Mouse (Mus musculus) MEL (cell line): ENCODE measurements at regions not wholly inside any gene's neighbourhood (a gene's known extent, or its start where the extent isn't known, plus 50 kb on each side); places are given as distances from the start of the nearest gene placed in this dataset.

Experiments
- DNase-seq: peaks from one replicate; pipeline ENCODE4 v3.0.0; 2011; ENCODE audit warnings: low read depth, low spot score
- H3K27ac ChIP-seq: 2 replicates; pipeline ENCODE4 v1.5.1; 2012; ENCODE audit warnings: low read depth, mild to moderate bottlenecking, control low read depth, low read length, moderate library complexity; ENCODE audit not compliant: control insufficient read depth
- H3K27me3 ChIP-seq, 2 experiments: fragments of 150-350 bp in 1 of 2; sonication (generic) in 1 of 2; 2 replicates each; pipeline ENCODE4 v1.6.1; 2012; ENCODE audit warnings: low read length in 2 of 2, mild to moderate bottlenecking in 2 of 2, improper control_type of control experiment in 1 of 2, moderate library complexity in 1 of 2; ENCODE audit not compliant: insufficient read depth in 2 of 2, control insufficient read depth in 1 of 2
- H3K36me3 ChIP-seq, 2 experiments: 2 replicates each; pipeline ENCODE4 v1.6.1; 2012 to 2014; ENCODE audit warnings: low read length in 2 of 2, improper control_type of control experiment in 1 of 2, inconsistent platforms in 1 of 2, mild to moderate bottlenecking in 1 of 2; ENCODE audit not compliant: insufficient read depth in 2 of 2, control insufficient read depth in 1 of 2
- H3K4me1 ChIP-seq, 2 experiments: fragments of 150-350 bp in 1 of 2; sonication (generic) in 1 of 2; 2 replicates each; pipeline ENCODE4 v1.6.1; 2012; ENCODE audit warnings: low read length in 2 of 2, improper control_type of control experiment in 1 of 2, mild to moderate bottlenecking in 1 of 2; ENCODE audit not compliant: insufficient read depth in 2 of 2, control insufficient read depth in 1 of 2
- H3K4me3 ChIP-seq, 2 experiments: fragments of 150-350 bp in 1 of 2; sonication (generic) in 1 of 2; 2 replicates each; pipeline ENCODE4 v1.5.1; 2012; ENCODE audit warnings: low read depth in 2 of 2, low read length in 2 of 2, mild to moderate bottlenecking in 2 of 2, moderate library complexity in 2 of 2, control low read depth in 1 of 2, improper control_type of control experiment in 1 of 2; ENCODE audit not compliant: control insufficient read depth in 1 of 2, insufficient read depth in 1 of 2
- H3K79me2 ChIP-seq: 2 replicates; pipeline ENCODE4 v1.6.1; 2012; ENCODE audit warnings: mild to moderate bottlenecking, low read length, moderate library complexity; ENCODE audit not compliant: control insufficient read depth, poor library complexity, insufficient read depth
- H3K9ac ChIP-seq: 2 replicates; pipeline ENCODE4 v1.6.1; 2012; ENCODE audit warnings: low read depth, mild to moderate bottlenecking, control low read depth, low read length, moderate library complexity; ENCODE audit not compliant: control insufficient read depth, poor library complexity, severe bottlenecking
- H3K9me3 ChIP-seq: fragments of 150-350 bp; sonication (generic); replicated peaks from 2 replicates; pipeline ENCODE4 v1.6.1; 2012; ENCODE audit warnings: mild to moderate bottlenecking, low read length, improper control_type of control experiment, moderate library complexity; ENCODE audit not compliant: insufficient read depth
- BHLHE40 ChIP-seq: IDR thresholded peaks from 2 replicates; pipeline ENCODE4 v1.6.1; 2012; ENCODE audit warnings: low read depth, mild to moderate bottlenecking, inconsistent platforms, low read length, improper control_type of control experiment, borderline replicate concordance
- CHD1 ChIP-seq: IDR thresholded peaks from 2 replicates; pipeline ENCODE4 v1.6.1; 2012; ENCODE audit warnings: low read depth, mild to moderate bottlenecking, inconsistent platforms, low read length, improper control_type of control experiment
- CHD2 ChIP-seq: IDR thresholded peaks from 2 replicates; pipeline ENCODE4 v1.6.1; 2011; ENCODE audit warnings: low read length, improper control_type of control experiment
- CTCF ChIP-seq, 3 experiments: IDR thresholded peaks in 2 of 3; conservative IDR thresholded peaks in 1 of 3; 2 replicates each; pipeline ENCODE4 v1.5.1; 2011 to 2012; ENCODE audit warnings: low read length in 3 of 3, low read depth in 2 of 3, mild to moderate bottlenecking in 2 of 3, improper control_type of control experiment in 1 of 3, inconsistent platforms in 1 of 3, mixed read lengths in 1 of 3, moderate library complexity in 1 of 3; ENCODE audit not compliant: control insufficient read depth in 1 of 3, insufficient read depth in 1 of 3, poor library complexity in 1 of 3, severe bottlenecking in 1 of 3
- E2F4 ChIP-seq: IDR thresholded peaks from 2 replicates; pipeline ENCODE4 v1.6.1; 2011; ENCODE audit warnings: low read depth, low read length, improper control_type of control experiment, borderline replicate concordance
- ELF1 ChIP-seq: IDR thresholded peaks from 2 replicates; pipeline ENCODE4 v1.6.1; 2014; ENCODE audit warnings: low read depth, mild to moderate bottlenecking, inconsistent platforms, low read length, improper control_type of control experiment, moderate library complexity
- ETS1 ChIP-seq: IDR thresholded peaks from 2 replicates; pipeline ENCODE4 v1.6.1; 2012; ENCODE audit warnings: low read depth, mild to moderate bottlenecking, inconsistent platforms, low read length, improper control_type of control experiment, moderate library complexity
- JUND ChIP-seq: IDR thresholded peaks from 2 replicates; pipeline ENCODE4 v1.6.1; 2011; ENCODE audit warnings: low read depth, mild to moderate bottlenecking, improper control_type of control experiment, low read length
- KAT2A ChIP-seq: conservative IDR thresholded peaks from 2 replicates; pipeline ENCODE4 v1.6.1; 2012; ENCODE audit warnings: low read depth, low read length, improper control_type of control experiment, inconsistent platforms
- MAZ ChIP-seq: IDR thresholded peaks from 2 replicates; pipeline ENCODE4 v1.6.1; 2012; ENCODE audit warnings: low read depth, mild to moderate bottlenecking, inconsistent platforms, low read length, improper control_type of control experiment
- MXI1 ChIP-seq: IDR thresholded peaks from 2 replicates; pipeline ENCODE4 v1.6.1; 2011; ENCODE audit warnings: mild to moderate bottlenecking, low read depth, low read length, improper control_type of control experiment
- MYB ChIP-seq: IDR thresholded peaks from 2 replicates; pipeline ENCODE4 v1.6.1; 2011; ENCODE audit warnings: mild to moderate bottlenecking, low read depth, low read length, improper control_type of control experiment
- MYC ChIP-seq: IDR thresholded peaks from 2 replicates; pipeline ENCODE4 v1.6.1; 2011; ENCODE audit warnings: low read depth, mild to moderate bottlenecking, low read length, improper control_type of control experiment, moderate library complexity
- NRF1 ChIP-seq: IDR thresholded peaks from 2 replicates; pipeline ENCODE4 v1.6.1; 2014; ENCODE audit warnings: low read depth, mild to moderate bottlenecking, inconsistent platforms, low read length, improper control_type of control experiment, moderate library complexity; ENCODE audit not compliant: poor library complexity, insufficient read depth, severe bottlenecking
- POLR2AphosphoS5 ChIP-seq: IDR thresholded peaks from 2 replicates; pipeline ENCODE4 v1.6.1; 2012; ENCODE audit warnings: low read depth, borderline replicate concordance, mild to moderate bottlenecking, inconsistent platforms, low read length, moderate library complexity, mixed read lengths
- RAD21 ChIP-seq: IDR thresholded peaks from 2 replicates; pipeline ENCODE4 v1.6.1; 2011; ENCODE audit warnings: mild to moderate bottlenecking, low read depth, low read length, improper control_type of control experiment
- RCOR1 ChIP-seq: IDR thresholded peaks from 2 replicates; pipeline ENCODE4 v1.6.1; 2012; ENCODE audit warnings: low read depth, mild to moderate bottlenecking, inconsistent platforms, low read length, improper control_type of control experiment
- TBP ChIP-seq: IDR thresholded peaks from 2 replicates; pipeline ENCODE4 v1.8.0; 2011; ENCODE audit warnings: low read depth, low read length, improper control_type of control experiment
- UBTF ChIP-seq: IDR thresholded peaks from 2 replicates; pipeline ENCODE4 v1.6.1; 2012; ENCODE audit warnings: low read depth, mild to moderate bottlenecking, inconsistent platforms, low read length, improper control_type of control experiment, moderate library complexity, borderline replicate concordance; ENCODE audit not compliant: insufficient read depth
- USF1 ChIP-seq: IDR thresholded peaks from 2 replicates; pipeline ENCODE4 v1.6.1; 2014; ENCODE audit warnings: low read depth, mild to moderate bottlenecking, inconsistent platforms, low read length, improper control_type of control experiment, moderate library complexity
- USF2 ChIP-seq, 2 experiments: IDR thresholded peaks; 2 replicates each; pipeline ENCODE4 v1.6.1; 2011 to 2012; ENCODE audit warnings: improper control_type of control experiment in 2 of 2, low read length in 2 of 2, borderline replicate concordance in 1 of 2, inconsistent platforms in 1 of 2, low read depth in 1 of 2, mild to moderate bottlenecking in 1 of 2; ENCODE audit not compliant: insufficient read depth in 1 of 2
- ZC3H11A ChIP-seq: IDR thresholded peaks from 2 replicates; pipeline ENCODE4 v1.6.1; 2012; ENCODE audit warnings: low read depth, mild to moderate bottlenecking, inconsistent platforms, low read length, improper control_type of control experiment
- ZKSCAN1 ChIP-seq: IDR thresholded peaks from 2 replicates; pipeline ENCODE4 v1.6.1; 2012; ENCODE audit warnings: low read depth, mild to moderate bottlenecking, inconsistent platforms, low read length, improper control_type of control experiment, moderate library complexity
- ZMIZ1 ChIP-seq: IDR thresholded peaks from 2 replicates; pipeline ENCODE4 v1.6.1; 2012; ENCODE audit warnings: low read depth, mild to moderate bottlenecking, inconsistent platforms, low read length, improper control_type of control experiment, moderate library complexity
- ZNF384 ChIP-seq: IDR thresholded peaks from 2 replicates; pipeline ENCODE4 v1.6.1; 2012; ENCODE audit warnings: low read depth, mild to moderate bottlenecking, inconsistent platforms, low read length, improper control_type of control experiment

DNA sequence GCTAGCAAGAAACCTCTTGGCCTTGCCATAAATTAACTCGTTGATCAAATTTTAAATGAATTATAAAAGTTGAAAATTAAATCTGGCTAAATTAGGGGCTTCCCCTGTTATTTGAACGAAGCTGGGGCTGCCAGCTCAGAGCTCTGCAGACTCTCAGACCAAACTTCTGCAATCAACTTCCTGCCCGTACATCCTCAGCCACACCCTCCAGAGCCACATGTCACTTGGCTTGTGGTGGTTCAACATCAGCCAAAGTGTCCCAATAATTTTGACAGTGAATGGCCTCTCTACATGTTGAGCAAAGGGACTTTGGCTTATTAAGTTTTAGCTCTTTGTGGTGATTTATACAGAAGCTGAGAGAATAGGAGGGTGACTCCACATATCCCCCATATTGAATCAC, 242.8 kb upstream of the Irx3 start:
- no peak for TF ChIP-seq RCOR1
- TF ChIP-seq ZMIZ1 = no peak
- no peak for TF ChIP-seq CHD2
- no peak for TF ChIP-seq ZNF384
- no peak for TF ChIP-seq UBTF
- no peak for TF ChIP-seq TBP
- no peak for TF ChIP-seq MYB
- TF ChIP-seq MYC = no peak
- TF ChIP-seq USF2 (IDR thresholded peaks at IDR 0.05; ENCODE audit: borderline replicate concordance in 1 of 2, insufficient read depth in 1 of 2, low read depth in 1 of 2, low read length in 2 of 2) = no peak
- no peak for TF ChIP-seq ZKSCAN1
- TF ChIP-seq POLR2AphosphoS5 = no peak
- TF ChIP-seq BHLHE40 = no peak
- no peak for TF ChIP-seq E2F4
- no peak for TF ChIP-seq RAD21
- no peak for TF ChIP-seq ETS1
- TF ChIP-seq CTCF (IDR thresholded peaks at IDR 0.05 in 2 of 3, conservative IDR thresholded peaks at IDR 0.05 in 1 of 3; ENCODE audit: control insufficient read depth in 1 of 3, insufficient read depth in 1 of 3, low read depth in 2 of 3, low read length in 3 of 3, poor library complexity in 1 of 3, severe bottlenecking in 1 of 3) = no peak
- TF ChIP-seq JUND = no peak
- TF ChIP-seq, all 39 proteins: peak for 0
- Histone ChIP-seq H3K27me3 (no peaks in the 10 kb centered on the region), H3K9me3 (no peaks in the 10 kb centered on the region), H3K4me3 (no peak overlapping the region), H3K79me2 (no peaks in the 10 kb centered on the region), H3K27ac (no peak overlapping the region), H3K36me3 (no peaks in the 10 kb centered on the region), H3K4me1 (no peaks in the 10 kb centered on the region), H3K9ac (no peak overlapping the region)
- no peak for DNase-seq

GRCm38 (mm10) chr8:92042951-92043350, 241.1 kb upstream of the Irx3 start:
- no peaks in the 10 kb centered on the region for H3K79me2 ChIP-seq
- H3K9ac ChIP-seq = no peak overlapping the region
- no peak overlapping the region for H3K4me3 ChIP-seq
- H3K9me3 ChIP-seq = no peaks in the 10 kb centered on the region
- H3K27ac ChIP-seq = no peak overlapping the region
- no peaks in the 10 kb centered on the region for H3K4me1 ChIP-seq
- no peaks in the 10 kb centered on the region for H3K36me3 ChIP-seq
- H3K27me3 ChIP-seq = no peaks in the 10 kb centered on the region
- no peak for DNase-seq
- no peak for TF ChIP-seq ZC3H11A
- TF ChIP-seq TBP = no peak
- no peak for TF ChIP-seq ELF1
- no peak for TF ChIP-seq USF2 (IDR thresholded peaks at IDR 0.05; ENCODE audit: borderline replicate concordance in 1 of 2, insufficient read depth in 1 of 2, low read depth in 1 of 2, low read length in 2 of 2)
- TF ChIP-seq KAT2A = no peak
- TF ChIP-seq NRF1 = no peak
- no peak for TF ChIP-seq BHLHE40
- TF ChIP-seq CTCF (IDR thresholded peaks at IDR 0.05 in 2 of 3, conservative IDR thresholded peaks at IDR 0.05 in 1 of 3; ENCODE audit: control insufficient read depth in 1 of 3, insufficient read depth in 1 of 3, low read depth in 2 of 3, low read length in 3 of 3, poor library complexity in 1 of 3, severe bottlenecking in 1 of 3) = no peak
- TF ChIP-seq MYC = no peak
- TF ChIP-seq CHD1 = no peak
- TF ChIP-seq MAZ = no peak
- no peak for TF ChIP-seq MXI1
- TF ChIP-seq E2F4 = no peak
- TF ChIP-seq USF1 = no peak
